Mouse (Mus musculus): ENCODE data around the gene Timp3.
"Not testable (repeated sequence)": the region's sequence is repeated elsewhere in the genome, so short reads cannot be mapped to it uniquely, and the experiment has no call there.

The Timp3 gene

DNA sequence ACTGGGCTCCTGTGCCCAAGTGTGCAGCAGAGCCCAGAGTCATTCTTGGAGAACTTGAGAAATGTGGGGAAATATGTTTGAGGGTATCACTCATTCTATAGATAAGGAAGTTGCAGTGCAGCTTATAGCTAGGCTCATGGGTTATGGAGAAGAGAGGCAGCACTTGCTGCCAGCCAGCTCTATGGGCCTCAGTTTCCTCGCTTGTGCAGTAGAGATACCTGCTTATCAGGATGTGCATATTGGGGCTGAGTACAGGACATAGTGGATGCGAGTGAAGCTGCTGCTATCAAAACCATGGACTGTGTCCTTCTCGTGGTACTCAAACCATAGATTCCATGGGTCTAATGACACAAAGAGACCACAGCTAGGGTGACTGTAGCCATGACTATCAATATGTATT, 52.3 kb downstream of the Timp3 start:
- no peak for DNase-seq (ENCODE audit: low spot score)

DNA sequence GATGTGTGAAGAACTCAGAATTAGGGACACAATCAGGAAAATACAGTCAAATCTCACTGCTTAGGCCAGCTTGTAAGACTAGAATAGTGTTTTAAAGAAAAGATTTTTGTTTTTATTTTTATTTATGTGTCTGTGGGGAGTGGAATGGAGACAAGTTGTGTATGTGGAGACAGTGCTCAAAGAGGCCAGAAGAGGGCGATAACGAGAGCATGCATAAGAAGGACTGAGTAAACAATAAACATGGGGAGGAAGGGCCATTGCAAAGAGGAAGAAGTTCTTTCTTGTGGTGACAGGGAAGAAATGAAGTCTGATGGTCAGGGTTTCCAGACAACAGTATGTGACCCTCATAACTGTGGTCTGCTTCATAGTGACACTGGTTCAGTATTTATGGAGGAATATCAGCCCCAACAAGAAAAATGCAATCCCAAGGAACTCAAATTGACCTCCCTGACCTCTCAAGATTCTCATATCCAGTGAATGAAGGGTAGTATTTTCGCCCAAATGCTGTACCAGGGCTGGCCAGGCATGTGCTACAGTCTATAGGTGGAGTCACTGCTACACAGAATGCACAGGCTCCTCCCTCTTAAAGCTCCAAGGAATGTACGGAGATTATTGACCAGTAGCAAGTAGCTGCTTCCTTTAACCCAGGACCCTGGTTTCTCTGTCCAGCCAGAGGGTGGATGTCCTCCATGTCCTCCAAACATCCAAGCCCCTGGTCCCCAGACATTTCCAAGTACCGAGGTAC, 56.8 kb downstream of the Timp3 start:
- no peak for DNase-seq (ENCODE audit: low spot score)

DNA sequence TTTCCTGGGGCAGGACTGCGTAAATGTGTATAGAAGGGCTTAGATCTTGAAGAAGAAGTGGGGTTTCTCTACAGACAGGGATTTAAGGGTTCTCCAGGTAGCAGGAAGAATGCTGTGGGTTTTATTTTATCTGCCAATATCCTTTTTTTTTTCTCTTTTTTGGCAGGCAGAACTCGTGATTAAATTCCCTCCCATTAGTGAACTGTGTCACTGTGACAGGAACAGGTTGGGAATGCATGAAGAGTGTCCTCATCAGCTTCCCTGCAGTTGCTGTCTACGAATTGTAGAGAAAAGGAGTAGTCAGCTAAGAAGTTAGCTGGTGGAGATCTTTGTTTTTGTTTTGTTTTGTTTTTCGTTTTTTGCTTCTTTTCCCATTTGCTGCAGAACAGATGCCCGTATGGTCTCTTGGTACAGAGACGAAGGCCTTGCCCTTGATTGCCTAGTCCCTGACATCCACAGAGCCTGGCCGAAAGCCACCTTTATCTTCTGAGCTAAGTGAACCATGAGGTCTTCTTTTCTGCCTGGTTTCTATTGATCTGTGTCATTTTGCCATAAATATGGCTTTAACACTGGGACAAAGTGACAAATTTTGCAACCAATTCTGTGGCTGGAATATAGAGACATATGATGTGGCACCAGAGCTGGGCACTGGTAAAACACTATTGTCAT, 58.3 kb downstream of the Timp3 start:
- DNase-seq (ENCODE audit: low spot score) = no peak

DNA sequence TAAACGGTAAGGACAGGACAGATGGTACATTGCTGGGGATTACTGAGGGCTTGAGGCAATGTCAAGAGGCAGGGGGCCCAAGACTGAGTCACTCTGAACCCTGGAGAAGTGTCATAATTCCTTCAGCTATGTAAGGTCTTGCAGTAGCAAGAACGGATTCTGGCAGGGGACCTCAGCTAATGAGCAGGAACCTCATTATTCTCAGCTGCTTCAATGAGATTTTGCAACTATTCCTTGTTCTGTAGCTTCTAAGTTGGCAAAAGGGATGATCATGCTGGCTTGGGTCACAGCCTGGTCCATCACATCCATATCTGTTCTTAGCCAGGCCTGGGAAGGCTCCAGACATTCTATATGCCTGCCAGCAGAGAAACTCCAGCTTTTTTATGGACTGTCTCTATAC, 59.0 kb downstream of the Timp3 start:
- DNase-seq (ENCODE audit: low spot score) = no peak

DNA sequence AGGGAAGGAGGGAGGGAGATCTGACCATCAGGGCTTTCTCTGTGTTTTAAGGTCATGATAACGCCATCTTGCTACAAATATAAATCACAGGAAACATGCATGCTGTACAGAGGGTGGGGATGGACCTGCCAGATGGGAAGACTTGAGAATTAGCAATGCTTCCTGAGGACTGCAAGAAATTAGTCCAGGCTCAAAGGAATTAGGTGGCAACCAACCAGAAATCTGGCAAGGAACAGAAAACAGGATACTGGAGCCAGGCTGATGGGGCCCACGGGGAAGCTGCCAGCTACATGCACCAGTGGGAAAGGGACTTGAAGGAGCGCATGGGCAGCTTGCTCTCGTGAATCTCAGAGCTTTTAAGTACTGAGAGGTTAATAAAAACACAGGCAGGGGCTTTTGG, 59.5 kb downstream of the Timp3 start:
- DNase-seq (ENCODE audit: low spot score) = no peak

DNA sequence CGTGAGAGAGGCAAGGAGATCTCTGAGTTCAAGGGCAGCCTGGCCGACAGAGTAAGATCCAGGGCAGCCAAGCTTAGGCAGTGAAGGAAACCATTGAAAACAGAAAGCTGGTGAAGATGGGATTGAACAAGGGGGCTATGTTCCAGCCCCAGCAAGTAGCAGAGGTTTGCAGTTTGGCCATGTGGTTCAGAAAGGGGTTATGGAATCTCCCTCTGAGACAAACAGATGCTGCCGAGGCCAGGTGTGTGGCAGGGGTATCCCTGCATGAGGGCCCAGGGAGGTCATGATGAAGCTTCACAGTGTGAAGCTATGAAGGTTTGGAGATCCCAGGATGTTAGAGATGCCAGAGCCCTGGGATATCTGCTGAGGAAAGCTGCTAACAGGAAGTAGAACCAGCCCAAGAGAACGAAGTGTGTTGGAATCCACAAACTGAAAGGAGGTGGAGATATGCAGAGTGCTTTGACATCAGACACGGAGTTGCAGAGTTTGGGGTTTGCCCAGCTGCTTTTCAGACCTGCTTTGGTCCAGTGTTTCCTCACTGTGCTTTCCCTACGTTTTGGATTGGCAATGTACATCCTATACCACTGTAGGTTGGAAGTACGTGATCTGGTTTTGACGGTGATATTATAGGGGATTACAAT, 63.6 kb downstream of the Timp3 start:
- no peak for DNase-seq (ENCODE audit: low spot score)

DNA sequence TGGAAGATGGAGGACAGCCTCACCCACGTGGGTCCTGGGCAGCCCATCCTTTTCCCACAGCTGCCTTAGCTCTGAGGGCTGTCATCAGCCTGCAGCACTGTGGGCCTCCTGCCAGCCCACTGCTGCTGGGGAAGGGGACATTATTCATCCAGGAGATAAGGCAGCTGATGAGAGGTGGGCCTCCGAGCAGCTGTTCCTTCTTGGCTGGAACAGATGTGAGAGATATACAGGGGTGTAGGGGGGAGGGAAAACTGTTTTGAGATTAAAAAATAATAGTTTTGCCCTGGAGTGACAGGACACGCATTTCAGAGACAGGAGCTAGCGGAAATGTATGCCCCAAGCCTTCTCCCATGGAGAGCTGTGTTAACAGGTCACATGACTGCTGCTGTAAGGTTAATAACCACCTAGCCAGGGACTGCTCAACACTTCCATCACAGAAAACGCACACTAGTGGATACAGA, 65.5 kb downstream of the Timp3 start:
- no peak for DNase-seq (ENCODE audit: low spot score)

DNA sequence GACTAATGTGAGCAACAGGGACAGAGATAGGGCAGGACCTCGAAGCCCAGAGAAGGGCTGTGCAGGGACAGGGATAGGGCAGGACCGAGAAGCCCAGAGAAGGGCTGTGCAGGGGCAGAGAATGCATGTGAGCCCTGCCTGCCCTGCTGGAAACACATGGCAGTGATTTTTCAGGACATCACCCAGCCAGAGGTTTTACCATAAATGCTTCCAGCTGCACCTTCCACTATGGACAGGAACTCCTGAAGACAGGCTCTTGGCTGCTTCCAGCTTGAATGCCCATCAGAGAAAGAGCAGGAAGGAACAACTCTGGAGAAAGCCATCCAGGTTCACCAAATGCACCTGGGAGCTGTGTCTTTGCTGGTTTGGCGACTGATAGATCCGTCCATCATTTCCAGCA, 67.2 kb downstream of the Timp3 start:
- DNase-seq (ENCODE audit: low spot score) = no peak

DNA sequence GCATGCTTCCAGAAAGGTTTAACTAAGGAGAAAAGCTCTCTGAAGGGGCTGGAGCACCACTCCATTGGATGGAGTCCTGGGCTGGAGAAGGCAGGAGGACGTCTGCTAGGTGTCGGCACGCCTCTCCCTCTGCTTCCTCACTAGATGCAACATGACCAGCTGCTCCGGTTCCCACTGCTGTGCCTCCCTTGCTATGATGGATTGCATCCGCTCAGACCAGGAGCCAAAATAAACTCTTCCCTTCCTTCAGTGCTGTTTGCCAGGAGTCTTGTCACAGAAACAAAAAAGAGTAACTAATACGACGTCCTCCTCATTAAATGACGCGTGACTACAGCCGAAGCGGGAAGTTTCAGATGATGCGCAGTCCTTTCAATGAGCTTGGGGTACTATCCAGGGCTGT, 68.6 kb downstream of the Timp3 start:
- DNase-seq (ENCODE audit: low spot score) = no peak

DNA sequence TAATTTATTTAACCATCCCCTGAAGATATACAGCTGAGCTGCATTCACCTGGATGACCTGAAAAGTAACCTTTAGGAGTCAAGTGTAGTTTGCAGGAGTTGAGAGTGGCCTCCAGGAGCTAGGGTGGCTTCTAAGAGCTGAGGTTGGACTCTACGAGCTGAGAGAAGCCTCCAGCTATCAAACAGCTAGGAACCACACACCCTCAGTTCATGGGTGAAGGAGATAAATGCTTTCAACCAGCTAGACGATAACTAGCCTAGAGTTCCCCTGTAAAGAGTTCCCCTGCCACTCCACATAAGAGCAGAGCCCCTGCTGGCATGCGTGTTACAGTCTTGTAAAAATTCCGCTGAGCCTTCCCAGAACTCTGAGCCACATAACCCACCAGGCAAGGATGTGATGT, 69.2 kb downstream of the Timp3 start:
- no peak for DNase-seq (ENCODE audit: low spot score)

DNA sequence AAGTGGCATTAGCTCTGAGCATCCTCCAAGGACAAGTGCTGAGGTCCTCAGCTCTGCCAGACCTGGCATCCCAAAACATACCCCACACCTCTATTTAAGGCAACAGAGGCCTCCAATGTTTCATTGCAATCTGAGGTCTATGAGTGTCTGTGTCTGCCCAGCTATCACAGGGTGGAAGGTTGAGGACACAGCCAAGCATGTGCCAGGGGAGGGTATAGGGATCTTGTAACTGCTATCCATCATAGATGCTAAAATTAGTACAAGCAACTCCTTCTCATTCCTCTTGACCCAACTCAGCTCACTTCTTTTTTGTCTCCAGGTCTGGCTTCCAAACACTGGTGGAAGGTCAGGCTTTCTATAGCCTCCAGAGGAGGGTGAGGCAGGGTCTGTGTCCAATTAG, 71.4 kb downstream of the Timp3 start:
- no peak for DNase-seq (ENCODE audit: low spot score)

DNA sequence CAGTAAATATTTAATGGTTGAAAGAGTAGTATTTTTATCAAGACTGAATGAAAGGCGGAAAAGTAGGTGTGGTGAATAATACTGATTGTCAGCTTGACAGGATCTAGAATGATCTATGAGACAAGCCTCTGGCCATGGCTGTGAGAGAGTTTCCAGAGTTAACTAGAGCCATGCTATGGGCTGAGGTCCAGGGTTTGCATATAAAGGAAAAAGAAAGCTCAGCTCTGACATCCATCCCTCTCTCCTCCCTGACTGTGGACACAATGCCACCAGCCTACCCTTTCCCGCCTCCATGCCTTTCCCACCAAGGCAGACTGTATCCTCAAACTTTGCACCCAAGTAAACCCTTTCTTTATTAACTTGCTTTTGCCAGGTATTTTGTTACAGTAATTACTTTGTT, 73.9 kb downstream of the Timp3 start:
- DNase-seq (ENCODE audit: low spot score) = no peak

DNA sequence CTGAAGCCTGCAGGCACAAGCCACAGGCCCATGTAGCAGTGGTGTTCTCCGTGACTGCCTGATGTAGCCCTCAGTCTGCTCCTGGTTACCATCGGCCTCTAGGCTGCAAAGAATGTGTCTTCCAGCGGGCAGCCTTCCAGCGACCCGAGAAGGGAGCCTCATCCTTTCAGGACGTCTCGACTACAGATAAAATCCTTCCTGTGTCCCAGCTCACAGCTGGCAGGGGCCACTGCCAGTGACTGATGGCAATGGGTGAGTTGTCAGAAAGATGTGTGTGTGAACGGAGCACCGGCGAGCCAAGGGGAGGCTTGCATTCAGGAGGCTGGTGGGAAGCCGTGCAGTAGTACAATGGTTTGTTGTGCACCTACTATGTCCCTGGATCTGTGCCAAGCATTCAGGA, 75.7 kb downstream of the Timp3 start:
- DNase-seq (ENCODE audit: low spot score) = no peak

DNA sequence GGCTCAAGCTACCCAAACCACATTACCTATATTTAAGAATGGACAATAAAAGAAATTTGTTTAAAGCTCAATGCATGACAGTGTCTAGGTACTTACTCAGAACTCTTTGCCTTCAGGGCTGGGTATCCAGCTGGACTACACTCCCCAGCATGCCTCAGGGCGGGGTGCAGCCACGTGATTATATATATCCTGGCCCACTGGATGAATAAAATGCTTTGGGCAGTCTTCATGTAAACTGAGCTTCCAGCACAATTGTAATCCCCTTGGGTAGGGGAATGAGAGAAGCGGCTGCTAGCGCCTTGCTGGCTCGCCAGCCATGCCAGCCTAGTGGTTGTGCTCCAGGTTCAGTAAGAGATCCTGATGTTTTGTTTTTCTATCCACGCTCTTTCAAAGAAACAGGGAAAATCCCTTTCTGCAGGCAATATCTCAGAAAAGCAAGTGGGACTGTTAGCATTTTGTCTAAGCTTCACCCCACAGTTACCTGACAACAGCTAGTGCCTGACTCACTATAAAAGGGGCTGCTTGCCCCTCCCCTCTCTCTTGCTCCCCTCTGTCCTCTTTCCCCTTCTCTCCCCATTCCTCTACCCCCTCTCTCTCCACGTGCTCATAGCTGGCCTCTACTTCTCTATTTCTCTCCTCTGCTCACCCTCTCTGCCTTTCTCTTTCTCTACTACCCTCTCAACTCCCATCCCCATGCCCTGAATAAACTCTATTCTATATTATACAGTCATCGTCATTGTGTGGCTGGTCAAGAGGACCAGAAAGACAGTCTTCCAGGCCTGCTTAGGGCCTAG, 76.4 kb downstream of the Timp3 start:
- no peak for DNase-seq (ENCODE audit: low spot score)

DNA sequence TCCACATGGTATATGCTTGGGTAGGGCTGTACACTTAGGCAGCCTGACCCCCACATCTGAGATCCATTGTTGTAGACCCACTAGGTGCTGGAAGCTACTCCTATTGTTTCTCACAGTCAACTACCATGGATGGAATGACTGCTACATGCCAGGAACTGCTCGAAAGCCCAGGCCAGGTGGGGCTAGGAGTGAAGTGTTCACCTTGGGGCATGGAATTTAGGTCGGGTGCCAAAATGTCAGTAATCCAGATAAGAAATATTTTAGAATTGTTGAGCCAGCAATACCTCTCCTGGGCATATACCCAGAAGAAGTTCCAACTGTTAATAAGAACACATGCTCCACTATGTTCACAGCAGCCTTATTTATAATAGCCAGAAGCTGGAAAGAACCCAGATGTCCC, 78.6 kb downstream of the Timp3 start:
- not testable (repeated sequence) for DNase-seq (ENCODE audit: low spot score)

DNA sequence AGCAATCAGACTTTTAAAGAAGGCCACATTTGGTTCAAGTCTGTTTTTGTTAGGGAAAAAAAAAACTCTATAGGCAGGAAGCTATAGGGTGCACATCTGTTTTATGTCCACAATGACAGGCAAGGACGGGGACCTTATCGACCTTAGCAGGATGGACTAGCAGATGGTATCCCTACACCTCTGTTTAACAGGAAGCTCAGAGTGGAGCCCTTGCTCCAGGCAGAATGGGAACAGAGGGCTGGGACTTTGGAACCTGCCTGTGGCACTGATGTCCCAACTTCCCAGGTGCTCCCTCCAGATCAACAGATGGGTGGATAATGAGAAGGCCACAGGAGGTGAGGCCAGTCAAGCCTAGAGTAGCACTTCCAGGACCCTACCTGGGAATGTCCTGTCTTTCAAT, 80.5 kb downstream of the Timp3 start:
- DNase-seq (ENCODE audit: low spot score) = no peak

DNA sequence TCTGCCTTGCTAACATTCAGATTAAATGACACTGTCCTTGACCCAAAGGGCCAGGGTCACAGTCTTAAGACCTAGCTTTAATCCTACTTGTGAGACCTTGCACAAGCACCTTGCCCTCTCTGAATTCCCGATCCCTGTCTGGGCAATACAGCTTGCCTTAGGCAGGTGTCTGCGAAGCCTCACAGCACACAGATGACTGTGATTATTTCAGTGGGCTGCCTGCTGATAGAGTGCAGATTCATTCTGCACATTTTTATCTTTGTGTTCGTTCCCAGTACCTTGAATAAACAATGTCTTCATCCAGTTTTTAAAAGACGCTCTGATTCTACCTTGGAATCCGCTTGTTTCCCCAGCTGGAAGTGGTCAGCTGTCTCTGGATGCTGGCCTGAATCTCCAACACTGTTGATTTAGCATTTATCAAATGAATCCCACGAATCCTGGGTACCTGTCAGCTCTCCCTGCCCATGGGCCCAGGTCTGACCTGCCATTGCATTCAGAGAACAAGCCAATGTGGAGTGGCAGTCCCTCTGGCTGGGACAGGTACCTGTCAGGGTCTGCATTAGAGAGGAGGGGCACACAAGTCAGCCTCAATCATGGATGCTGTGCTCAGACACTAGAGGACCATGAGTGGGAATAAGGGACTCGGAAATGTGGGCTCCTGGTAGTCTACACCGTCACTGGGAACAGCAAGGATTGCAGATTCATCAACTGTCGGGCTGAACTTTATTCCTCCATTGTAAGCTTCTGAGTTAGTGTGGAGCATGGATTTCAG, 81.2 kb downstream of the Timp3 start:
- DNase-seq (ENCODE audit: low spot score) = no peak

DNA sequence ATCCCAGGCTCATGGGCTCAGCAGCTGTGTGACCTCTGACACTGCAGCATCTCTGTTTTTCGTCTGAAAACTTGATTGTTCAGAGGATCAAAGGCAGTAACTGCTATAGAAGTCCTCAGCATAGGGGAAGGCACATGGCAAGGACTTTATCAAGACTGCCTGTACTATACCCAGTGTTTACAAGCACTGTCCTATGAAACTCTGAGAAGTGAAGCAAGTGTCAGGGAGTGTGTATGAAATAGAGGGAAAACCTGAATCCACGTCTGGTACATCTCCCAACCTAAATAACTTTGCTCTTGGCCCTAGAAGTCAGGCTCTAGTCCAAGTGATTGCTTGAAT, 81.7 kb downstream of the Timp3 start:
- DNase-seq (ENCODE audit: low spot score) = no peak

DNA sequence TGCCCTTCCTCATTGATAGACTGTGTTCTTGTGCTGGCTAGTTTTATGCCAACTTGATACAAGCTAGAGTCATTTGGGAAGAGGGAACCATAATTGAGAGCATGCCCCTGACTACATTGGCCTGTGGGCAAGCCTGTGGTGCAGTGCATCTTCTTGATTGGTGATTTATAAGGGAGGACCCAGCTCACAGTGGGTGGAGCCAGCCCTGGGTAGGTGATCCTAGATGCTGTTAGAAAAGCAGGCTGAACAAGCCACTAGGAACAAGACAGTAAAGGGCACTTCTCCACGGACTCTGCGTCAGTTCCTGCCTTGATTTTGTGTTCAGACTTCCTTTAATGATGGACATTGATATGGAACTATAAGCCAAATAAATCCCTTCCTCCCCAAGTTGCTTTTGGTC, 84.5 kb downstream of the Timp3 start:
- DNase-seq (ENCODE audit: low spot score) = no peak

DNA sequence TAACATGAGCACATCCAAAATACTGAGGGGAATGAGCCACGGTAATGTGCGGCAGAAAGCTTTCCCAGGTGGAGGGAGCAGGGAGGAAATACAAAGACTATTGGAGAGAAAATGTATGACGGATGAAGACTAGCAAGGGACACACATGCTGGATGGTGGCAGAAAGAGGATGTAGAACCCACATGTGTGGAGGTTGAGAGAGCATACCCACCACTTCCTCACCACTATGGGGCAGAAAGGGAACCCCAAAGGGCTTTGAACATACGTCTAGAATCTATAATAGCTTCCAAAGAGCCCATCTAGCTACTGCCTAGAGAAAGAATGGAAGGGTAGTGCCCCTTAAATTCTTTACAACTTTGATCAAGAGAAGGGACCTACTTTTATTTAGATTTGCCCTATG, 85.5 kb downstream of the Timp3 start:
- no peak for DNase-seq (ENCODE audit: low spot score)

DNA sequence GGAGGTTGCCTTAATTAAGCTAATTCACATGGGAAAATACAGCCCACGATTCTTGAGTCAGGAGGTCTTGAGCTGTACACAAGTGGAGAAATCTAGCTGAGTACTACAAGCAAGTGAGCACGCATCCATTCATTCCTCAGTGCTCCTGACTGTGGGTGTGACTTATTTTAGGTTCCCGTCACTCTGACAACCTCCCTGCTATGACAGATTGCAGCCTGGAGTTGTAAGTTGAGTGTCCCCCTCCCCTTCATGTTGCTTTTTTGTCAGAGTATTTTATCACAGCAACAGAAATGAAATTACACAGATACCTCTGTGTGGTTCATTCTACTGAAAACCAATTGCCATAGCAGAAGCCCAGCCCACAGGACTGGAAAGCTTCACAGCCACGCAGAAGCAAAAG, 86.1 kb downstream of the Timp3 start:
- DNase-seq (ENCODE audit: low spot score) = no peak

DNA sequence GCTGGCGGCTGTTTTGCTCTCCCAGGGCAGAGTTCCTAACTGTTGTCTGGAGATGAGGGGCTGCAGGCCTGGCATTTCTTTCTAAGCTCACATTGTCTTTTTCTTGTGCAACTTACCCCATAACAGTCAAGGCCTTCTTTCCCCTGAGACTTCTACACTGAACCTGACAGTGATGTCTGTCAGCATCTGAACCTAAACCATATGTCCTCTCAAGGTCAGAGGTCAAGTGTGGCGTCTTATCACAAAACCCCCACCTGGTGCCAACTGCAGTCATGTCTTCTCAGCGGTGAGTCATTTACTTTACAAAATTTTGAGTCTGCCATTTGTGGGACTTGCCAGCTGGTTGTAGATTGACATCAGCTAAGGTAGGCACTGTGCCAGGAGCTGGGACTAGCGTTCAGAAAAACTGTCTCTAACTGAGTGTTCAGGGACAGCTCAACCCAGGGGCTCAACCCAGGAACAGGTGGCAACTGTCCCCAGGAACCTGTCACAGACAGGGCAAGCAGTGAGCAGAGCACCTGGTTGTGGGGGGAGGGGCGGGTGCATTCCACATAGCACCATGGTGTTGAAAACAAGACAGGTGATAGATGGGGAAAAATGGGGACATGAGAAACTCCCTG, 87.8 kb downstream of the Timp3 start:
- DNase-seq (ENCODE audit: low spot score) = no peak
